Mouse (Mus musculus) forebrain, embryonic 15.5 days (tissue): ENCODE data around the gene Nbeal2. TPM values are rescaled to one million over a fixed set of nuclear protein-coding genes. Genes with fewer than 3 reads are reported as not detected.

Experiments used
- ATAC-seq: fragments of 200-750 bp; cut with Nextera tagmentation; replicated peaks from 2 replicates; pipeline ENCODE4 v1.8.0; 2017; ENCODE audit warnings: mild to moderate bottlenecking, moderate TSS enrichment, moderate library complexity
- H3K27ac ChIP-seq: fragments of 300-500 bp; sonication (generic); replicated peaks from 2 replicates; pipeline ENCODE4 v1.5.1; 2015; ENCODE audit warnings: mild to moderate bottlenecking, inconsistent platforms
- H3K27me3 ChIP-seq: fragments of 300-500 bp; sonication (generic); 2 replicates; pipeline ENCODE4 v1.6.1; 2015; ENCODE audit warnings: inconsistent platforms
- H3K36me3 ChIP-seq: fragments of 300-500 bp; sonication (generic); 2 replicates; pipeline ENCODE4 v1.6.1; 2015; ENCODE audit warnings: mild to moderate bottlenecking, inconsistent platforms
- H3K4me1 ChIP-seq: fragments of 300-500 bp; sonication (generic); 2 replicates; pipeline ENCODE4 v1.6.1; 2015; ENCODE audit warnings: inconsistent platforms
- H3K4me2 ChIP-seq: fragments of 300-500 bp; sonication (generic); replicated peaks from 2 replicates; pipeline ENCODE4 v1.6.1; 2015; ENCODE audit warnings: mild to moderate bottlenecking, inconsistent platforms
- H3K4me3 ChIP-seq: fragments of 300-500 bp; sonication (generic); 2 replicates; pipeline ENCODE4 v1.5.1; 2015; ENCODE audit warnings: mild to moderate bottlenecking, inconsistent platforms
- H3K9ac ChIP-seq: fragments of 300-500 bp; sonication (generic); replicated peaks from 2 replicates; pipeline ENCODE4 v1.6.1; 2015; ENCODE audit warnings: mild to moderate bottlenecking, inconsistent platforms
- H3K9me3 ChIP-seq: fragments of 300-500 bp; sonication (generic); 2 replicates; pipeline ENCODE4 v1.6.1; 2016; ENCODE audit warnings: inconsistent platforms
- WGBS: fragments of 180-500 bp; shearing (Covaris S2); methylation state at CpG from one replicate; pipeline ENCODE4 v1.1.7; 2015; ENCODE audit warnings: mixed read lengths; 5-methylcytosine and 5-hydroxymethylcytosine counted together
- polyA plus RNA-seq: library from polyadenylated mRNA; unstranded; fragments of >200 nt; fragmentation: Nextera tagmentation; extraction: Ambion mirVana; gene quantifications from 2 replicates; pipeline ENCODE4 v1.2.1, GENCODE M21; 2015

The Nbeal2 gene
- polyA plus RNA-seq, 1 experiment from 2014 or later = 2.4 TPM

- WGBS = 61% methylated on average over 7 of the region's 7 CpGs
- Histone ChIP-seq H3K9ac (no peak overlapping the region), H3K4me3 (no peak overlapping the region), H3K9me3 (no peaks in the 10 kb centered on the region), H3K4me2 (no peak overlapping the region), H3K27ac (no peak overlapping the region), H3K4me1 (peaks cover 13% of the 10 kb centered on the region), H3K36me3 (no peaks in the 10 kb centered on the region), H3K27me3 (no peaks in the 10 kb centered on the region)
- peak; percentile 38; the same call in 1 of the 2 replicates for ATAC-seq
Observed at GRCm38 (mm10) chr9:110672462-110673106, 18.6 kb upstream of the Nbeal2 start.

- ATAC-seq = no peak
- H3K4me2 ChIP-seq = no peak overlapping the region
- H3K9me3 ChIP-seq = no peaks in the 10 kb centered on the region
- no peak overlapping the region for H3K27ac ChIP-seq
- H3K27me3 ChIP-seq = no peaks in the 10 kb centered on the region
- H3K4me1 ChIP-seq = peaks cover 21% of the 10 kb centered on the region
- no peaks in the 10 kb centered on the region for H3K36me3 ChIP-seq
- 90% methylated on average over 5 of the region's 5 CpGs for WGBS
- H3K9ac ChIP-seq = no peak overlapping the region
- no peak overlapping the region for H3K4me3 ChIP-seq
Observed at GRCm38 (mm10) chr9:110669785-110670184, 15.8 kb upstream of the Nbeal2 start.

- Histone ChIP-seq H3K4me1 (peaks cover 21% of the 10 kb centered on the region), H3K36me3 (no peaks in the 10 kb centered on the region), H3K9me3 (no peaks in the 10 kb centered on the region), H3K4me2 (no peak overlapping the region), H3K27me3 (no peaks in the 10 kb centered on the region), H3K27ac (no peak overlapping the region), H3K9ac (no peak overlapping the region), H3K4me3 (no peak overlapping the region)
- 87% methylated on average over 6 of the region's 6 CpGs for WGBS
- no peak for ATAC-seq
Observed at GRCm38 (mm10) chr9:110668601-110669293, 14.8 kb upstream of the Nbeal2 start.

- WGBS = 74% methylated on average over 4 of the region's 4 CpGs
- no peak overlapping the region for H3K27ac ChIP-seq
- peaks cover 8% of the 10 kb centered on the region; the same call in 1 of the 2 replicates for H3K4me1 ChIP-seq
- H3K9me3 ChIP-seq = no peaks in the 10 kb centered on the region
- H3K4me3 ChIP-seq = no peak overlapping the region
- no peak overlapping the region for H3K4me2 ChIP-seq
- ATAC-seq = no peak
- H3K27me3 ChIP-seq = no peaks in the 10 kb centered on the region
- H3K36me3 ChIP-seq = no peaks in the 10 kb centered on the region
- H3K9ac ChIP-seq = no peak overlapping the region
Observed at GRCm38 (mm10) chr9:110667219-110667836, 13.4 kb upstream of the Nbeal2 start.

- no peaks in the 10 kb centered on the region for H3K9me3 ChIP-seq
- H3K9ac ChIP-seq = no peak overlapping the region
- 34% methylated on average over 8 of the region's 8 CpGs for WGBS
- H3K4me1 ChIP-seq = peaks cover 8% of the 10 kb centered on the region; the same call in 1 of the 2 replicates
- H3K4me2 ChIP-seq = no peak overlapping the region
- H3K27ac ChIP-seq = no peak overlapping the region
- H3K4me3 ChIP-seq = no peak overlapping the region
- no peaks in the 10 kb centered on the region for H3K36me3 ChIP-seq
- H3K27me3 ChIP-seq = no peaks in the 10 kb centered on the region
- ATAC-seq = no peak
Observed at GRCm38 (mm10) chr9:110666374-110666773, 12.4 kb upstream of the Nbeal2 start.

GRCm38 (mm10) chr9:110665912-110666311, 12.0 kb upstream of the Nbeal2 start:
- Histone ChIP-seq H3K4me3 (no peak overlapping the region), H3K27ac (no peak overlapping the region), H3K9me3 (no peaks in the 10 kb centered on the region), H3K9ac (no peak overlapping the region), H3K27me3 (no peaks in the 10 kb centered on the region), H3K4me1 (peaks cover 11% of the 10 kb centered on the region; the same call in 1 of the 2 replicates), H3K4me2 (no peak overlapping the region), H3K36me3 (no peaks in the 10 kb centered on the region)
- 19% methylated on average over 4 of the region's 4 CpGs for WGBS
- ATAC-seq = no peak

GRCm38 (mm10) chr9:110662844-110663243, 8.9 kb upstream of the Nbeal2 start:
- H3K27ac ChIP-seq = no peak overlapping the region
- peaks cover 19% of the 10 kb centered on the region for H3K4me1 ChIP-seq
- H3K9ac ChIP-seq = no peak overlapping the region
- WGBS = 79% methylated on average over 1 of the region's 1 CpGs
- no peaks in the 10 kb centered on the region for H3K36me3 ChIP-seq
- H3K9me3 ChIP-seq = no peaks in the 10 kb centered on the region
- H3K4me2 ChIP-seq = no peak overlapping the region
- no peak overlapping the region for H3K4me3 ChIP-seq
- ATAC-seq = no peak
- H3K27me3 ChIP-seq = no peaks in the 10 kb centered on the region

- Histone ChIP-seq H3K9me3 (no peaks in the 10 kb centered on the region), H3K27ac (no peak overlapping the region), H3K4me3 (no peak overlapping the region), H3K9ac (no peak overlapping the region), H3K36me3 (no peaks in the 10 kb centered on the region), H3K4me1 (peaks cover 22% of the 10 kb centered on the region), H3K27me3 (no peaks in the 10 kb centered on the region), H3K4me2 (no peak overlapping the region)
- no peak for ATAC-seq
- WGBS = 74% methylated on average over 7 of the region's 7 CpGs
Observed at GRCm38 (mm10) chr9:110660856-110661612, 7.1 kb upstream of the Nbeal2 start.

GRCm38 (mm10) chr9:110660208-110660607, 6.2 kb upstream of the Nbeal2 start:
- peaks cover 25% of the 10 kb centered on the region for H3K4me1 ChIP-seq
- no peaks in the 10 kb centered on the region for H3K27me3 ChIP-seq
- no peak overlapping the region for H3K9ac ChIP-seq
- H3K4me3 ChIP-seq = no peak overlapping the region
- H3K27ac ChIP-seq = no peak overlapping the region
- no peaks in the 10 kb centered on the region for H3K9me3 ChIP-seq
- no peak for ATAC-seq
- no peaks in the 10 kb centered on the region for H3K36me3 ChIP-seq
- no peak overlapping the region for H3K4me2 ChIP-seq
- WGBS = 78% methylated on average over 2 of the region's 2 CpGs

- Histone ChIP-seq H3K4me2 (no peak overlapping the region), H3K27ac (no peak overlapping the region), H3K4me1 (peaks cover 32% of the 10 kb centered on the region), H3K27me3 (no peaks in the 10 kb centered on the region), H3K36me3 (no peaks in the 10 kb centered on the region), H3K4me3 (no peak overlapping the region), H3K9me3 (no peaks in the 10 kb centered on the region), H3K9ac (no peak overlapping the region)
- WGBS = 94% methylated on average over 12 of the region's 12 CpGs
- no peak for ATAC-seq
Observed at GRCm38 (mm10) chr9:110659521-110659920, 5.6 kb upstream of the Nbeal2 start.

- peaks cover 8% of the 10 kb centered on the region; the same call in 1 of the 2 replicates for H3K27me3 ChIP-seq
- H3K9me3 ChIP-seq = no peaks in the 10 kb centered on the region
- H3K4me1 ChIP-seq = peaks cover 51% of the 10 kb centered on the region
- H3K27ac ChIP-seq = no peak overlapping the region
- H3K9ac ChIP-seq = peak overlapping the region; percentile 80
- no peak for ATAC-seq
- no peaks in the 10 kb centered on the region for H3K36me3 ChIP-seq
- peak overlapping the region; percentile 52 for H3K4me2 ChIP-seq
- 79% methylated on average over 13 of the region's 13 CpGs for WGBS
- H3K4me3 ChIP-seq = peak overlapping the region; percentile 74
Observed at GRCm38 (mm10) chr9:110657474-110658078, 3.6 kb upstream of the Nbeal2 start.
